Mouse (Mus musculus) midbrain, embryonic 16.5 days (tissue): ENCODE measurements at regions not wholly inside any gene's neighbourhood (a gene's known extent, or its start where the extent isn't known, plus 50 kb on each side); places are given as distances from the start of the nearest gene placed in this dataset.

ENCODE experiments used
- ATAC-seq: fragments of 200-750 bp; cut with Nextera tagmentation; 2 replicates; pipeline ENCODE4 v1.8.0; 2017; ENCODE audit warnings: moderate TSS enrichment
- H3K27ac ChIP-seq: fragments of 300-500 bp; sonication (generic); 2 replicates; pipeline ENCODE4 v1.5.1; 2014; ENCODE audit warnings: mild to moderate bottlenecking, low read length, mixed read lengths
- H3K27me3 ChIP-seq: fragments of 300-500 bp; sonication (generic); 2 replicates; pipeline ENCODE4 v1.6.1; 2014; ENCODE audit warnings: low read depth, low read length, mixed read lengths; ENCODE audit not compliant: control insufficient read depth, insufficient read depth
- H3K36me3 ChIP-seq: fragments of 300-500 bp; sonication (generic); 2 replicates; pipeline ENCODE4 v1.6.1; 2014; ENCODE audit warnings: mild to moderate bottlenecking, low read length, moderate library complexity, mixed read lengths; ENCODE audit not compliant: control insufficient read depth, insufficient read depth
- H3K4me1 ChIP-seq: fragments of 300-500 bp; sonication (generic); 2 replicates; pipeline ENCODE4 v1.6.1; 2014; ENCODE audit warnings: mild to moderate bottlenecking, low read length, mixed read lengths; ENCODE audit not compliant: control insufficient read depth, insufficient read depth
- H3K4me2 ChIP-seq: fragments of 300-500 bp; sonication (generic); 2 replicates; pipeline ENCODE4 v1.6.1; 2014; ENCODE audit warnings: mild to moderate bottlenecking, low read length, mixed read lengths
- H3K4me3 ChIP-seq: fragments of 300-500 bp; sonication (generic); 2 replicates; pipeline ENCODE4 v1.5.1; 2014; ENCODE audit warnings: low read depth, mild to moderate bottlenecking, low read length, moderate library complexity, mixed read lengths
- H3K9ac ChIP-seq: fragments of 300-500 bp; sonication (generic); 2 replicates; pipeline ENCODE4 v1.6.1; 2014; ENCODE audit warnings: low read depth, low read length, mixed read lengths
- H3K9me3 ChIP-seq: fragments of 300-500 bp; sonication (generic); replicated peaks from 2 replicates; pipeline ENCODE4 v1.6.1; 2014; ENCODE audit warnings: mild to moderate bottlenecking, low read length, mixed read lengths; ENCODE audit not compliant: control insufficient read depth, poor library complexity, severe bottlenecking
- WGBS: fragments of 180-500 bp; shearing (Covaris S2); extraction: QIAGEN DNeasy Blood & Tissue Kit; methylation state at CpG from one replicate; pipeline ENCODE4 v1.1.7; 2014; 5-methylcytosine and 5-hydroxymethylcytosine counted together

GRCm38 (mm10) chr4:150717866-150718265, 65.9 kb upstream of the Slc45a1 start:
- Histone ChIP-seq H3K36me3 (no peaks in the 10 kb centered on the region), H3K9me3 (no peaks in the 10 kb centered on the region), H3K4me3 (no peak overlapping the region), H3K9ac (no peak overlapping the region), H3K4me2 (no peak overlapping the region), H3K27ac (no peak overlapping the region), H3K4me1 (no peaks in the 10 kb centered on the region), H3K27me3 (no peaks in the 10 kb centered on the region)
- no peak for ATAC-seq
- WGBS: 78% methylated on average over 7 of the region's 7 CpGs

GRCm38 (mm10) chr4:150715051-150715450, 63.1 kb upstream of the Slc45a1 start:
- ATAC-seq: no peak
- H3K36me3 ChIP-seq: no peaks in the 10 kb centered on the region
- H3K9ac ChIP-seq: no peak overlapping the region
- WGBS: 93% methylated on average over 2 of the region's 2 CpGs
- no peaks in the 10 kb centered on the region for H3K27me3 ChIP-seq
- H3K4me2 ChIP-seq: no peak overlapping the region
- no peak overlapping the region for H3K27ac ChIP-seq
- no peaks in the 10 kb centered on the region for H3K9me3 ChIP-seq
- H3K4me3 ChIP-seq: no peak overlapping the region
- H3K4me1 ChIP-seq: no peaks in the 10 kb centered on the region

- H3K9ac ChIP-seq: no peak overlapping the region
- H3K9me3 ChIP-seq: no peaks in the 10 kb centered on the region
- WGBS: 59% methylated on average over 5 of the region's 5 CpGs
- no peak overlapping the region for H3K4me3 ChIP-seq
- no peak for ATAC-seq
- H3K4me2 ChIP-seq: no peak overlapping the region
- H3K36me3 ChIP-seq: no peaks in the 10 kb centered on the region
- no peaks in the 10 kb centered on the region for H3K27me3 ChIP-seq
- no peaks in the 10 kb centered on the region for H3K4me1 ChIP-seq
- no peak overlapping the region for H3K27ac ChIP-seq
Measured at GRCm38 (mm10) chr4:150713291-150713690, 61.3 kb upstream of the Slc45a1 start.

GRCm38 (mm10) chr4:150712856-150713255, 60.9 kb upstream of the Slc45a1 start:
- no peak overlapping the region for H3K27ac ChIP-seq
- H3K9me3 ChIP-seq: no peaks in the 10 kb centered on the region
- H3K4me3 ChIP-seq: no peak overlapping the region
- no peaks in the 10 kb centered on the region for H3K36me3 ChIP-seq
- H3K27me3 ChIP-seq: no peaks in the 10 kb centered on the region
- H3K4me1 ChIP-seq: 0 out of 2 replicates have a peak, but pooled peaks cover 1% of the 10 kb centered on the region
- 66% methylated on average over 10 of the region's 10 CpGs for WGBS
- no peak for ATAC-seq
- H3K4me2 ChIP-seq: no peak overlapping the region
- H3K9ac ChIP-seq: no peak overlapping the region

- no peaks in the 10 kb centered on the region for H3K27me3 ChIP-seq
- H3K36me3 ChIP-seq: no peaks in the 10 kb centered on the region
- H3K9me3 ChIP-seq: no peaks in the 10 kb centered on the region
- 0 out of 2 replicates have a peak, but pooled peaks cover 4% of the 10 kb centered on the region for H3K4me1 ChIP-seq
- H3K27ac ChIP-seq: no peak overlapping the region
- no peak overlapping the region for H3K4me3 ChIP-seq
- H3K9ac ChIP-seq: no peak overlapping the region
- ATAC-seq: no peak
- H3K4me2 ChIP-seq: no peak overlapping the region
- 94% methylated on average over 6 of the region's 6 CpGs for WGBS
Measured at GRCm38 (mm10) chr4:150711646-150712045, 59.7 kb upstream of the Slc45a1 start.

- 27% methylated on average over 11 of the region's 11 CpGs for WGBS
Measured at GRCm38 (mm10) chr4:150709391-150710130, 57.6 kb upstream of the Slc45a1 start.

GRCm38 (mm10) chr4:150708572-150708984, 56.6 kb upstream of the Slc45a1 start:
- ATAC-seq: no peak
- Histone ChIP-seq H3K9ac (no peak overlapping the region), H3K27ac (no peak overlapping the region), H3K36me3 (no peaks in the 10 kb centered on the region), H3K4me1 (0 out of 2 replicates have a peak, but pooled peaks cover 4% of the 10 kb centered on the region), H3K4me2 (no peak overlapping the region), H3K27me3 (no peaks in the 10 kb centered on the region; the same call in 1 of the 2 replicates), H3K9me3 (no peaks in the 10 kb centered on the region), H3K4me3 (no peak overlapping the region)
- 72% methylated on average over 4 of the region's 4 CpGs for WGBS

More at GRCm38 (mm10) chr4:150709391-150710130, 57.6 kb upstream of the Slc45a1 start:
- Histone ChIP-seq H3K4me3 (no peak overlapping the region), H3K27ac (no peak overlapping the region), H3K9ac (no peak overlapping the region), H3K4me1 (0 out of 2 replicates have a peak, but pooled peaks cover 4% of the 10 kb centered on the region), H3K27me3 (no peaks in the 10 kb centered on the region; the same call in 1 of the 2 replicates), H3K36me3 (no peaks in the 10 kb centered on the region), H3K9me3 (no peaks in the 10 kb centered on the region), H3K4me2 (no peak overlapping the region)
- ATAC-seq: no peak

GRCm38 (mm10) chr4:150707725-150708571, 56.0 kb upstream of the Slc45a1 start:
- ATAC-seq: no peak
- Histone ChIP-seq H3K36me3 (no peaks in the 10 kb centered on the region), H3K9ac (no peak overlapping the region), H3K27me3 (no peaks in the 10 kb centered on the region; the same call in 1 of the 2 replicates), H3K27ac (no peak overlapping the region), H3K4me1 (0 out of 2 replicates have a peak, but pooled peaks cover 4% of the 10 kb centered on the region), H3K4me3 (no peak overlapping the region), H3K4me2 (no peak overlapping the region), H3K9me3 (no peaks in the 10 kb centered on the region)
- WGBS: 70% methylated on average over 20 of the region's 20 CpGs
